Mouse (Mus musculus) midbrain, embryonic 10.5 days (tissue): ENCODE results near the gene Fndc8. TPM values are rescaled to one million over a fixed set of nuclear protein-coding genes. Genes with fewer than 3 reads are reported as not detected.
"Not testable (repeated sequence)": the region's sequence is repeated elsewhere in the genome, so short reads cannot be mapped to it uniquely, and the experiment has no call there.

Source experiments
- DNase-seq: peaks from one replicate; pipeline ENCODE4 v3.0.0-alpha.2; 2017; ENCODE audit warnings: low spot score
- H3K27ac ChIP-seq: fragments of 300-500 bp; sonication (generic); replicated peaks from 2 replicates; pipeline ENCODE4 v1.5.1; 2016; ENCODE audit warnings: mild to moderate bottlenecking
- H3K27me3 ChIP-seq: fragments of 300-500 bp; sonication (generic); 2 replicates; pipeline ENCODE4 v1.6.1; 2016; ENCODE audit warnings: low read depth, mild to moderate bottlenecking; ENCODE audit not compliant: poor library complexity, severe bottlenecking
- H3K36me3 ChIP-seq: fragments of 300-500 bp; sonication (generic); 2 replicates; pipeline ENCODE4 v1.6.1; 2016; ENCODE audit warnings: mild to moderate bottlenecking, moderate library complexity
- H3K4me1 ChIP-seq: fragments of 300-500 bp; sonication (generic); 2 replicates; pipeline ENCODE4 v1.6.1; 2016
- H3K4me3 ChIP-seq: fragments of 300-500 bp; sonication (generic); 2 replicates; pipeline ENCODE4 v1.5.1; 2016; ENCODE audit warnings: mild to moderate bottlenecking, moderate library complexity
- H3K9me3 ChIP-seq: fragments of 300-500 bp; sonication (generic); replicated peaks from 2 replicates; pipeline ENCODE4 v1.6.1; 2016; ENCODE audit warnings: mild to moderate bottlenecking
- WGBS: fragments of 180-500 bp; shearing (Covaris S2); methylation state at CpG from one replicate; pipeline ENCODE4 v1.1.7; 2016; 5-methylcytosine and 5-hydroxymethylcytosine counted together
- polyA plus RNA-seq: library from polyadenylated mRNA; unstranded; fragments of >200 nt; fragmentation: Nextera tagmentation; extraction: Ambion mirVana; gene quantifications from 2 replicates; pipeline ENCODE4 v1.2.1, GENCODE M21; 2016

The Fndc8 gene
- polyA plus RNA-seq, 1 experiment from 2014 or later = 0.28 TPM

DNA sequence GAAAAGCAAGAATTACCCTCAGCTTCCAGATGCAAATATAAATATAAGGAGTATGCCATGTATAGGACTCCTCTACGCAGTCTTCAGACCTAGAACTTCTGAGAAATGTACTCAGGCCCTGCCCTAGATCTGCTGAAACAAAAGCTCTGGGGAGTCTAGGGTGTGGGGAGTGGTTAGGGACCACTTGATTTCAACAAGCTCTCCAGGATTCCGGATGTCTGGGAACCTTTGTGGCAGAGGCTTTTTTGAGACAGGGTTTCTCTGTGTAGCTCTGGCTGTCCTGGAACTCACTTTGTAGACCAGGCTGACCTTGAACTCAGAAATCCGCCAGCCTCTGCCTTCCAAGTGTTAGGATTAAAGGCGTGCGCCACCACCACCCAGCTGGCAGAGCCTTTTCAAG is 13.9 kb downstream of the Fndc8 start:
- no peak overlapping the region for H3K4me3 ChIP-seq
- H3K36me3 ChIP-seq = peaks cover 60% of the 10 kb centered on the region
- H3K27me3 ChIP-seq = peaks cover 12% of the 10 kb centered on the region; the same call in 1 of the 2 replicates
- DNase-seq = no peak
- H3K27ac ChIP-seq = no peak overlapping the region
- H3K9me3 ChIP-seq = no peaks in the 10 kb centered on the region
- peaks cover 15% of the 10 kb centered on the region for H3K4me1 ChIP-seq
- WGBS = 96% methylated on average over 5 of the region's 5 CpGs

DNA sequence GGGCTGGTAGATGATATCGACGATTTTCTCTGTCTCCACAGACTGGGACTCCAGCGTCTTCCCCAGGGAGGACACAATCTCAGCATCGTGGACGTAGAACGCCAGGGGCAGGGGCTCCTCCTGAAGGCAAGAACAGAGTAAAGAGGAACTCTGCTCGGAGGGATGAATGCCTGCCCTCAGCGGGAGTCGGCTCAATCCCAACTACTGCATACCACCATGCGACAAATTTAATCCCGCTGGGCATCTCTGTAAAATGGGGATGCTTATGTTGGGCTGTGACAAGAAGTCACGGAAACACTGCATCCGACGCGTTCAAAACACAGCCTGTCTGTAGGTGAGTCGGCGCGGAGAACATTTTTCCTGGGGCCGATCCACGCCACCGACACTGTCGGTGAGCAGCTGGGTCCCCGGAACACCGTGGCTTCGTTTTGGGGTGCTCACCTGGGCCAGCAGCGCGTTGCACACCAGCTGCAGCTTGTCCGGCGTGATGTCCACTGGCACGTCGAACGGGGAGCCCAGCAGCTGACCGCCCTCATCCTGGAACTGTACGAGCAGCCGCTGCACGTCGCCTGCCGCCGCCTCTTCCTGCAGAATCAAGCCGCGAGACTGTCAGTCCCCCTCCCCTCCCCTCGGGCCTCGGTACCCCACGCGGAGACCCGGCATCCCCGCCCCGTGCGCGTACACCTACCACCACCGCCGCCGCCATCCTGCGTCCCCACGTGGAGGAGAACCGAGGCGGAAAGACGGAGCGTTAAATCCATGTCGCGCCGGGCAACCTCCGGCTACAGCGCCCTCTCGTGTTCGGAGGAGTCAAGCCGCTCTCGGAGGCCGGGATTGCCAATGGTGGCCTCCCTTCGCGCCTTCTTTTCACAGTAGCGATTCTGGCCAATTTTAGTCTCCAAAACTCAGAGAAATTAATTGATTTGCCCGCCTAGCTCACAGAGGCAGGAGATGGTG is 16.0 kb downstream of the Fndc8 start, which contains the start of gene Nle1:
Nle1 (minus strand) TSS at position 761 of the 957 bp plus-strand sequence.
- no peaks in the 10 kb centered on the region for H3K9me3 ChIP-seq
- peak within 1 kb of the TSS; percentile 89 for H3K27ac ChIP-seq
- DNase-seq = peak; percentile 93
- 2% methylated on average over 73 of the region's 73 CpGs for WGBS
- peak within 1 kb of the TSS; percentile 95 for H3K4me3 ChIP-seq
- H3K27me3 ChIP-seq = peaks cover 20% of the 10 kb centered on the region
- H3K4me1 ChIP-seq = peaks cover 15% of the 10 kb centered on the region
- peaks cover 39% of the 10 kb centered on the region for H3K36me3 ChIP-seq

DNA sequence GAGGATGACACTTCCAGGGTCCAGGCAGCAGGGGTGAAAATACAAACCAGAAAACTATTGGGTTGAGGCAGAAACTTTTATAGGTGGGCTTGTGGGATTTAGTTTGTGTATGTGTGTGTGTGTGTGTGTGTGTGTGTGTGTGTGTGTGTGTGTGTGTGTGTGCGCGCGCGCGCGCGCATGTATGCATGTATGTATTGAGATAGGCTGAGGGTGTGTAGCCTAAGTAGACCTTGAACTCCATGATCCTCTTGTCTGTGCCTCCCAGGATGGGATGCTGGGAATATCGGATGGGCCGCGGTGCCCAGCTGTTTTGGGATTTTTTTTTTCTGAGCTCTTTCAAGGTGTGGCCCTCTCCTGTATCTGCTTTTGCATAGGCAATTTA is 16.7 kb downstream of the Fndc8 start:
- DNase-seq = no peak
- 61% methylated on average over 10 of the region's 10 CpGs for WGBS
- Histone ChIP-seq H3K36me3 (peaks cover 32% of the 10 kb centered on the region), H3K4me3 (peak overlapping the region; percentile 95), H3K27ac (peak overlapping the region; percentile 89), H3K27me3 (peaks cover 26% of the 10 kb centered on the region), H3K9me3 (no peaks in the 10 kb centered on the region), H3K4me1 (peaks cover 15% of the 10 kb centered on the region)

DNA sequence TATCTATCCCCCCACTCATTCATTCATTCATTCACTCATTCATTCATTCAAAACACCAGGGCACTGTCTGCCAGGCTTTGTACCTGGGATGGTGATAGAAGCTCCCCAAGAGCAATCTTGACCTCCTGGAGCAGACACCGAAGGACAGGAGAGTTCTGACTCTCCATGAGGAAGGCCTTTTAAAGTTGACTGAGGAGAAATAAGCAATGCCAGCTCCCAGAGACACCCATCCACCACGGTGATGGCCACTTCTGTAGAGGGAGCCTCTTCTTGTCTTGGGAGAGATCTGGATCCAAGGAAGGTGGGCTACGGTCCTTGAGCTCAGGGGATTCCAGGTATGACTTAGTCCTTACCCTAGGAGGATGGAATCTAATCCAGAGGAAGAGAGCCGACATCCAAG is 18.3 kb downstream of the Fndc8 start, which contains the start of gene Unc45b:
Unc45b (plus strand) TSS at position 301 of the 400 bp plus-strand sequence.
- WGBS = 91% methylated on average over 4 of the region's 4 CpGs
- H3K9me3 ChIP-seq = no peaks in the 10 kb centered on the region
- H3K27ac ChIP-seq = no peak within 1 kb of the TSS
- peaks cover 15% of the 10 kb centered on the region for H3K36me3 ChIP-seq
- H3K4me3 ChIP-seq = no peak within 1 kb of the TSS
- peaks cover 15% of the 10 kb centered on the region for H3K4me1 ChIP-seq
- DNase-seq = no peak
- H3K27me3 ChIP-seq = peaks cover 36% of the 10 kb centered on the region

DNA sequence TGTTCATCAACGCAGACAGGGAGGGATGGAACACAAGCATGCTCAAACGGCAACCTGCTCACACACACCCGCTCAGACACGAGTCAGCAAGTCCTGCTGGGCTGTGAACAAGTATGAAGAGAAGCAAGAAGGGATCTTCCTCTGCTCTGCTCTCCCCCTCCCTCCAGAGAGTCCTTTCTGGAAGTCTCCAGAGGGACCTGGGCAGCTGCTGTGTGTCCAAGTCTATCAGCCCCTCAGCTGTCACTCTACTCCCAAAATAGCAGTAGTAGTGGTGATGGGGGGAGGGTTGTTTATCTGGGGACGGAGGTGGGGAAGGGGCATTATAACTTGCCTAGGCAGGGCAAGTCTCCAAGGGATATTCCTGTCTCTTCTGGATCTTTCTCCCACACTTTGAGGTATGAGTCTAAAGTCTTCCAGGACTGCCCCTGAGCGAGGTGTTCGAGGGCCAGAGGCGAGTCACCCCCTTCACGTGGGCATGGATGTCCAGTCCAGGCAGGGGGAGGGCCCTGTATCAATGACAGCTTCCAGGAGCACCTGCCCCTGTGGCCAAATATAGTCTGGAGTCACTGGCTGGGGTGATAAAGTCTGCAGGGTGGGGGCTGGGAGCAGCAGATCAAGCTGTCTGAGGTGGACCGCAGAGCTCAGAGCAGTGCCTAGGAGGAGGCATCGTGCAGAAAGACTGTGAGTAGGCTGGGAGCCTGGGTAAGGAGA is 18.9 kb downstream of the Fndc8 start:
- WGBS = 84% methylated on average over 11 of the region's 11 CpGs
- no peaks in the 10 kb centered on the region for H3K9me3 ChIP-seq
- no peak overlapping the region for H3K4me3 ChIP-seq
- peaks cover 10% of the 10 kb centered on the region for H3K36me3 ChIP-seq
- peaks cover 15% of the 10 kb centered on the region for H3K4me1 ChIP-seq
- H3K27me3 ChIP-seq = peaks cover 36% of the 10 kb centered on the region
- no peak for DNase-seq
- H3K27ac ChIP-seq = no peak overlapping the region

DNA sequence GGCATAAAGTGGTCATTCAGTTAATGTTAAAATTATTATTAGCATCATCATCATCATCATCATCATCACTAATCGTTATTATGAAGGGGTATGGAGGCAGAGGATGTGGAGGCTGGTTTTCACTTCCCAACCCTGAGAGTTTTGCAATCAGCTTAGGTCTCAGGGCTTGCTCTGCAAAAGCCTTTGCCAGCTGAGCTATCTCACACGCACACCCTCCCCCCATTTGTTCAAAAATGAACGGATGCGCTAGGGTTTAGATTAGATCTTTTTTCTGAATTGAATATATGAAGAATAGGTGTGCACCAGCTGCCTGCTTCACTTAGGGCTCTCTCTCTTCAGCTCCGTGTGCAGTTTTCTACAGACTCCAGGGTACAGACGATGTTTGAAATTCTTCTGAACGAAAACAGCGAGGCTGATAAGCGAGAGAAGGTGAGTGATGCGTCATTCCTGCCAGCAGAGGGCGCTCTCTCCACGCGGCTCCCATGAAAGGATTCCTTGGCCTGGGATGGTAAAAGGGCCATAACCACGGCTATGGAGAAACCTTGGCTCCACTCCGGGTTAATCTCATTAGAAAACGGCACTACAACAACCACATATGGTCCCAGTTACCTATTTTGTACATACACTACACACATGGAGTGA is 22.9 kb downstream of the Fndc8 start:
- Histone ChIP-seq H3K9me3 (no peaks in the 10 kb centered on the region), H3K36me3 (no peaks in the 10 kb centered on the region), H3K4me1 (no peaks in the 10 kb centered on the region), H3K27ac (no peak overlapping the region), H3K4me3 (peak overlapping the region; percentile 40), H3K27me3 (peaks cover 37% of the 10 kb centered on the region; the same call in 1 of the 2 replicates)
- peak; percentile 84 for DNase-seq
- WGBS = 10% methylated on average over 16 of the region's 16 CpGs

DNA sequence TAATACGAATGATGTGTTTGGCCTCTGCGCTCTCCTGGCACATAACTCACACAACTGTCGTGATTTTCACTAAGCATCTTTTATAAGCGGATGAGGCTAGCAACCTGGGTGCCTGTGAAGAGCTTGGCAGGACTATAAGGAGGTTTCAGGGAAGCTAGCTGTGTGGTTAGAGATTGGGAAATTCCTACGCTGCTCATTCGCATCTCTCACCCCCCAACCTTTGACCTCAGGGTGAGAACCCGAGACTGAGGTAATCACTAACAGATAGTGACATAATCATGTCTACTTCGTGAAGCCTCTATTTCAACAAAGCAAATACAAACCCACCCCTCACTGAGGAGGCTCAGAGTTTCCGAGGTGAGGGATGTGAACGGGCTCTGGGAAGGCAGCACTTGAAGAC is 28.8 kb downstream of the Fndc8 start:
- H3K4me1 ChIP-seq = no peaks in the 10 kb centered on the region
- no peak overlapping the region for H3K4me3 ChIP-seq
- H3K9me3 ChIP-seq = no peaks in the 10 kb centered on the region
- 56% methylated on average over 10 of the region's 10 CpGs for WGBS
- H3K27ac ChIP-seq = no peak overlapping the region
- no peak for DNase-seq
- H3K27me3 ChIP-seq = peaks cover 14% of the 10 kb centered on the region
- H3K36me3 ChIP-seq = no peaks in the 10 kb centered on the region

DNA sequence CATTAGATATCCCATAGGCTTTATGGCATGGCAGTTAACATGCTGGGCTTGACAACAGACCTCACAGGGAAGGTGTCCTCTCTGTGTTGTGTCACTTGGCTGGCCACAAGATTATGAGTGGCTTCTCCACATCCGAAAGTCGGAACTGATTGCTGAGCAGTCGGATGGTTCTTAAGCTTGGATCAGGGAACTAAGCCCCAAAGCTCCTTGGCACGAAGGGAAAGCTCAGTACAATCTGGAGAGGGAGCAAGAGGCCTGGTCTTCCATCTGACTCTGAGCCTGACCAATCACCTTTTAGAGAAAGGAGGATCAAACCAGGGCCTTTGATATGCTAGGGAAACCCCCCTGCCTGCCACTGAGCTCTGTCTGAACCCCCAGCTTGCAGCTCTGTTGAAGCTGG is 29.8 kb downstream of the Fndc8 start:
- no peak for DNase-seq
- Histone ChIP-seq H3K4me3 (no peak overlapping the region), H3K9me3 (no peaks in the 10 kb centered on the region), H3K4me1 (no peaks in the 10 kb centered on the region), H3K27ac (no peak overlapping the region), H3K36me3 (no peaks in the 10 kb centered on the region), H3K27me3 (peaks cover 20% of the 10 kb centered on the region)
- 70% methylated on average over 4 of the region's 4 CpGs for WGBS

DNA sequence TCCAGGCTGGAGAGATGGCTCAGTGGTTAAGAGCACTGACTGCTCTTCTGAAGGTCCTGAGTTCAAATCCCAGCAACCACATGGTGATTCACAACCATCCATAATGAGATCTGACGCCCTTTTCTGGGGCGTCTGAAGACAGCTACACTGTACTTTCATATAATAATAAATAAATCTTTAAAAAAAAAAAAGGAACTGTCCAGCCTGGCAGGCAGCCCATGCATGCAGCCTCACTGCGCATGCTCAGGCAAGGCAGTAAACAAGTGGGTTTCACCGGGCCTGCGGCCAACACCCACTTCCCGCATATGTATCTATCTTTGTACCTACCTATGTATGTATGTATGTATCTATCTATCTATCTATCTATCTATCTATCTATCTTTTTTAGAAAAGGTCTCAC is 32.0 kb downstream of the Fndc8 start:
- H3K4me1 ChIP-seq, H3K27ac ChIP-seq, DNase-seq, H3K36me3 ChIP-seq, H3K9me3 ChIP-seq, H3K4me3 ChIP-seq: not testable (repeated sequence)
- 87% methylated on average over 6 of the region's 6 CpGs for WGBS
- H3K27me3 ChIP-seq = peaks cover 36% of the 10 kb centered on the region

DNA sequence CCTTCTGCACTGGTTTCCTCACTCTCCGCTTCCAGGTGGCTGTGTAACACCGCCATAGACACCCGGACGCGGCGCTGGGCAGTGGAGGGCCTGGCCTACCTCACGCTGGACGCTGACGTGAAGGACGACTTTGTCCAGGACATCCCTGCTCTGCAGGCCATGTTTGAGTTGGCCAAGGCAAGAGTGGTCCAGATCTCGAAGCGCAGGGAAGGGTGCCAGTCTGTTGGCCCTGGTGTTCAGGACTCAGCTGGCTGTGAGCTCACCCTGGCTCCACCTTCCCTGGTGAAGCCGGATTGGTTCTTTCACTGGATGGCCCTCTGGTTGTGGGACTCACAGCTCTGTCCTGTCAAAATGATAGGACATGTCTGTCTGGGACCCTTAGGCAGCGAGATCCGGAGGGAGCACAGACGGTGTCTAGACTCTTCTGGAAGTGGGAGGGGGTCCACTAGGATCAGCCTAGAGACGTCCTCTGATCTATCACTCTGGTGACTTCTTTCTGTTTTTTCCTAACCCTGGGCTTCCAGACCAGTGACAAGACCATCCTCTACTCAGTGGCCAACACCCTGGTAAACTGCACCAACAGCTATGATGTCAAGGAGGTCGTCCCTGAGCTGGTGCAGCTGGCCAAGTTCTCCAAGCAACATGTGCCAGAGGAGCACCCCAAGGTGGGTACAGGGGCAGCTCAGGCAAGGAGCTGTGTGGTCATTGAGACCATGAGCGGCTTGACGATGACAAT is 37.1 kb downstream of the Fndc8 start:
- Histone ChIP-seq H3K9me3 (no peaks in the 10 kb centered on the region), H3K27me3 (peaks cover 81% of the 10 kb centered on the region), H3K4me3 (no peak overlapping the region), H3K36me3 (no peaks in the 10 kb centered on the region), H3K4me1 (peaks cover 21% of the 10 kb centered on the region), H3K27ac (no peak overlapping the region)
- peak; percentile 19 for DNase-seq
- WGBS = 28% methylated on average over 20 of the region's 20 CpGs

DNA sequence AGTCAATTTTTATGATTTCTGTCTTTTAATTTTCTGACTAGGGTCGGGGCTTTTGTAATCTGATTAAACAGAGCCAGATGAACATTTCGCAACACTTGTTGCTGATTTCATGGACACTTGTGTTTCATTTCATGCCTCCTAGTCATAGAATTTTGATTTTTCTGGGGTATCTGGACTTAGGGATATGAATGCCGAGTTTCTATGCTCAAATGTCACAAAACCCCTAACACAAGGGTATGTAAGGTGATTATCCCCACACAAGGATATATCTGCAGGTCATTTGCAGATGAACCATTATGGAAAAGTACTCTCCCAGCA is 37.7 kb downstream of the Fndc8 start:
- Histone ChIP-seq H3K36me3 (no peaks in the 10 kb centered on the region), H3K4me1 (peaks cover 21% of the 10 kb centered on the region), H3K27me3 (peaks cover 87% of the 10 kb centered on the region), H3K4me3 (no peak overlapping the region), H3K27ac (no peak overlapping the region), H3K9me3 (no peaks in the 10 kb centered on the region)
- 55% methylated on average over 3 of the region's 3 CpGs for WGBS
- no peak for DNase-seq

DNA sequence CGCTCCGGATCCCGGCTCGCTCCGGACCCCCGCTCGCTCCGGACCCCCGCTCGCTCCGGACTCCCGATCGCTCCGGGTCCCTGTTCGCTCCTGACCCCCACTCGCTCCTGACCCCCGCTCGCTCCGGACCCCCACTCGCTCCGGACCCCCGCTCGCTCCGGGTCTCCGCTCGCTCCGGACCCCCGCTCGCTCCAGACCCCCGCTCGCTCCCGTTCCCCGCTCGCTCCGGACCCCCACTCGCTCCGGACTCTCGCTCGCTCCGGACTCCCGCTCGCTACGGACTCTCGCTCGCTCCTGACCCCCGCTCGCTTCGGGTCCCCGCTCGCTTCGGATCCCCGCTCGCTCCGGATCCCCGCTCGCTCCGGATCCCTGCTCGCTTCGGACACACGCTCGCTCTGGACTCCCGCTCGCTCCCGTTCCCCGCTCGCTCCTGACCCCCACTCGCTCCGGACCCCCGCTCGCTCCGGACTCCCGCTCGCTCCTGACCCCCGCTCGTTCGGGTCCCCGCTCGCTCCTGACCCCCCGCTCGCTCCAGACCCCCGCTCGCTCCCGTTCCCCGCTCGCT is 38.5 kb downstream of the Fndc8 start:
- DNase-seq = peak; percentile 30
- Histone ChIP-seq H3K4me3 (peak overlapping the region; percentile 61), H3K4me1 (peaks cover 21% of the 10 kb centered on the region), H3K27me3 (peaks cover 92% of the 10 kb centered on the region)
- WGBS = 1% methylated on average over 85 of the region's 85 CpGs
- not testable (repeated sequence) for H3K27ac ChIP-seq, H3K36me3 ChIP-seq, H3K9me3 ChIP-seq
